Mouse (Mus musculus): ENCODE measurements around the gene Fyb. TPM values are rescaled to one million over a fixed set of nuclear protein-coding genes. Genes with fewer than 3 reads are reported as not detected.

Gene Fyb
- polyA plus RNA-seq, 1 experiment from 2014 or later = 1.6 TPM

DNA sequence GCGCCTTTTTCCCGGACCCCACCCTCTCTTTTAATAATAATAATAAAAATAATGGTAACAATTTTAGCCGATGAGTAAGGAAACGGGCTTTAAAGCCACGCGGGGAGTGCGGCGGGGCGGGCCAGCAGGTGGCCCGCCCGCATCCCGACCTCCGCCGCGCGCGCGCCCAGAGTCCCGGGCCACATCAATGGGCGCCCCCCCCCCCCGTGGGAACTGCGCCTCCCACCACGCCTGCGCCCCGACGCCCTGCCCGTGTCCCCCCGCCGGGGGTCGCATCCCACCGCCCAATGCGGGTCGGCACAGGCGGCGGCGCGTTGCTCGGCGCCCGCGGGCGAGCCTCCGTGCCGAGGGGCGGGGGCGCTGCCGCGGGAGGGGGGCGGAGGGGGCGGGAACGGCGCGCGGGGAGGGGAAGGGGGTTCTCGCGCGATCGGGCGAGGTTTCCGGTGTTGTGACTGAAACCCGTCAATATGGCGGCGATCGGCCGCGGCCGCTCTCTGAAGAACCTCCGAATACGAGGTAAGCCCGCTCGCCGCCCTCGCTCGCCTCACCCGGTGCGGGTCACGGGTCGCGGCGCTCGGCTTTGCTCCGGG is 185.4 kb downstream of the Fyb start, which contains the start of gene Rictor:
Rictor (plus strand) TSS at position 444 of the 590 bp plus-strand sequence.
- 0% methylated on average over 57 of the region's 82 CpGs for WGBS
- peak; percentile 87 for ATAC-seq
- H3K4me3 ChIP-seq (replicated peaks; ENCODE audit: low read length) = peak within 1 kb of the TSS; percentile 92
- H3K9me3 ChIP-seq (ENCODE audit: control insufficient read depth, low read length) = no peaks in the 10 kb centered on the region
- peak within 1 kb of the TSS; percentile 84 for H3K4me2 ChIP-seq (ENCODE audit: low read length)
- H3K36me3 ChIP-seq (ENCODE audit: control insufficient read depth, insufficient read depth) = no peaks in the 10 kb centered on the region
- peak within 1 kb of the TSS; percentile 96 for H3K9ac ChIP-seq (replicated peaks; ENCODE audit: low read depth, low read length)
- peak within 1 kb of the TSS; percentile 94 for H3K27ac ChIP-seq (ENCODE audit: low read length)
- peaks cover 17% of the 10 kb centered on the region for H3K4me1 ChIP-seq (replicated peaks; ENCODE audit: control insufficient read depth, insufficient read depth, low read length)
- H3K27me3 ChIP-seq (replicated peaks; ENCODE audit: control insufficient read depth, insufficient read depth, low read length) = no peaks in the 10 kb centered on the region

DNA sequence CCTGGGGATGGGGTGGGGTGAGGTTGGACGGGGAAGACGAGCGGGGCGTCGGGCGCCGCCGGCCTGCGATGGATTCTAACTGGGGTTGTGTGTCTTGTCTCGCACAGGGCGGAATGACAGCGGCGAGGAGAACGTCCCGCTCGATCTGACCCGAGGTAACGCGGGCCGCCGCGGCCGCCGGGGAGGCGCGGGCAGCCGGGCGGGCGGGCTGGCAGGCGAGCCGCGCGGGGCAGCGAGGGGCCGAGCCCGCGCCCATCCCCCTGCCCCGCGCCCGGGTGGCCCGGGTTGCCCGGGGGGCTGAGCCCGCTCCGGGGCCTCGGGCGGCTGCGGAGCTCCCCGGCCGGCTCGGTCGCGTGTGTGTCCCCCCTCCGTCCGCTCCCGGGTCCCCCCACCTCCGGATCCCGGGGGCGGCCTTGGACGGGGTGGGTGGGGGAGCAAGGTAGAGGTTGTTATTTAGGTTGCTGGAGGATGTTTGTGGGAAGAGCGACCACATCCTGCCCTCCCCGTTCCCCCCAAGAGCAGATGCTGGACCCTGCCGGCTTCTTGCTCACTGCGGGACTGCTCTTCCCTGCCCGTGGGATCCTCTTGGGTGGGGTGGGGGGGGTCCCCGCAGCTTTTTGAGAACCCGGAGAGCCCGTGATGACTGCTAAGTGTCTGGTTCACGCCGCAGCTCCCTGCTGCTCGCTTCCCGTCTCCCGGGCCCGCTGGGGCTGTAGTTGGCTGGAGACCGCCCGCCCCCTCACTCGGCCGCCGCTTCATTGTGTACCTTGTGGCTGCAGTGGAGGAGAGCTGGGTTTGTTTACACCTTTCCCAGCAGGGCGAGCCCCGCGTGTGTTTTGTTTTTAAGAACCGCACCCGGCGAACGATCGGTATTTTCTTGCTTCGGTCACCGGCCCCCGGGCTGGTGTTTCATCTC is 186.1 kb downstream of the Fyb start:
- peak overlapping the region; percentile 66 for H3K4me2 ChIP-seq (ENCODE audit: low read length)
- peak; percentile 78 for ATAC-seq
- H3K4me1 ChIP-seq (replicated peaks; ENCODE audit: control insufficient read depth, insufficient read depth, low read length) = peaks cover 22% of the 10 kb centered on the region
- H3K9ac ChIP-seq (replicated peaks; ENCODE audit: low read depth, low read length) = peak overlapping the region; percentile 96
- H3K27ac ChIP-seq (ENCODE audit: low read length) = peak overlapping the region; percentile 94
- H3K4me3 ChIP-seq (replicated peaks; ENCODE audit: low read length) = peak overlapping the region; percentile 92
- no peaks in the 10 kb centered on the region for H3K9me3 ChIP-seq (ENCODE audit: control insufficient read depth, low read length)
- H3K36me3 ChIP-seq (ENCODE audit: control insufficient read depth, insufficient read depth) = no peaks in the 10 kb centered on the region
- H3K27me3 ChIP-seq (replicated peaks; ENCODE audit: control insufficient read depth, insufficient read depth, low read length) = no peaks in the 10 kb centered on the region
- WGBS = under 1% methylated on average over 77 of the region's 89 CpGs

DNA sequence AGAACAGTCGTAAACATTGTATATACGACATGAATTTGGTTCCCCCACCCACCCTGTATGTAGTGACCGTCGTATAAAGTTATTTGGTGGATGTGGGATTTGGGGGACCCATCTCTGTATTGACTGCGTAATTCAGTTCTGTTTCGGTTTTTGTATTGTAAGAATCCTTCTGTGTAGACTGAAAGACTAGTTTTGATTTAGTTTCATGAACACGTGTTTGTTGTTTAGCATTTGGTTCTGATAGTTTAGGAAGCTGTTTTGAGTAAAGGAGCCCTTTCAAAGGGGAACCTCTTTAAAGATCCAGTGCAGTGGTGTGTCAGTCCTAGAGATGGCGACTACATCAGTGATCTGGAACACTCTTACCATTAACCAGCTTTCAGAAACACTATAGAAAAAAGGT is 187.0 kb downstream of the Fyb start:
- H3K27ac ChIP-seq (ENCODE audit: low read length) = no peak overlapping the region
- no peaks in the 10 kb centered on the region for H3K27me3 ChIP-seq (replicated peaks; ENCODE audit: control insufficient read depth, insufficient read depth, low read length)
- 15% methylated on average over 8 of the region's 8 CpGs for WGBS
- peak overlapping the region; percentile 96 for H3K9ac ChIP-seq (replicated peaks; ENCODE audit: low read depth, low read length)
- no peaks in the 10 kb centered on the region for H3K9me3 ChIP-seq (ENCODE audit: control insufficient read depth, low read length)
- H3K4me2 ChIP-seq (ENCODE audit: low read length) = peak overlapping the region; percentile 66
- H3K4me1 ChIP-seq (replicated peaks; ENCODE audit: control insufficient read depth, insufficient read depth, low read length) = peaks cover 24% of the 10 kb centered on the region
- ATAC-seq = no peak
- no peaks in the 10 kb centered on the region for H3K36me3 ChIP-seq (ENCODE audit: control insufficient read depth, insufficient read depth)
- H3K4me3 ChIP-seq (replicated peaks; ENCODE audit: low read length) = peak overlapping the region; percentile 92

DNA sequence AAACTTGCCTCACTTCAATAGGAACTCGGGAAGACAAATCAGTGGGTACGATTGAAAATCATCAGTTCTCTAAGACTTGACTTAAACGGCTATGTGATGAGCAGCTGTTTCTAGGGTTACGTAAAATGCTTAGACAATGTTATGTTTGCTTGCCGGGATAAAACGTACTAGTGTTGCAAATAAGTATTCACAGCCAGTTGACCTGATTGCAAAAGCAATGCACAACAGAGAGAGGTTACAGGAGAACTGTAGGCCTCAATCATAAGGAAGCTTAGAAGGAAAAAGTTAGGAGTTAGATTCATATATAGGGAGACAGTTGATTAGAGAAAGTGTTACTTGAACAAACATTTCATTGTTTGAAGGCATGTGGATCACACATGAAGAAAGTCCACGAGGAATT is 187.7 kb downstream of the Fyb start:
- no peak overlapping the region for H3K4me3 ChIP-seq (replicated peaks; ENCODE audit: low read length)
- 75% methylated on average over 7 of the region's 7 CpGs for WGBS
- H3K27me3 ChIP-seq (replicated peaks; ENCODE audit: control insufficient read depth, insufficient read depth, low read length) = no peaks in the 10 kb centered on the region
- H3K4me1 ChIP-seq (replicated peaks; ENCODE audit: control insufficient read depth, insufficient read depth, low read length) = peaks cover 24% of the 10 kb centered on the region
- no peak overlapping the region for H3K4me2 ChIP-seq (ENCODE audit: low read length)
- H3K36me3 ChIP-seq (ENCODE audit: control insufficient read depth, insufficient read depth) = no peaks in the 10 kb centered on the region
- ATAC-seq = no peak
- H3K9me3 ChIP-seq (ENCODE audit: control insufficient read depth, low read length) = no peaks in the 10 kb centered on the region
- no peak overlapping the region for H3K9ac ChIP-seq (replicated peaks; ENCODE audit: low read depth, low read length)
- no peak overlapping the region for H3K27ac ChIP-seq (ENCODE audit: low read length)

DNA sequence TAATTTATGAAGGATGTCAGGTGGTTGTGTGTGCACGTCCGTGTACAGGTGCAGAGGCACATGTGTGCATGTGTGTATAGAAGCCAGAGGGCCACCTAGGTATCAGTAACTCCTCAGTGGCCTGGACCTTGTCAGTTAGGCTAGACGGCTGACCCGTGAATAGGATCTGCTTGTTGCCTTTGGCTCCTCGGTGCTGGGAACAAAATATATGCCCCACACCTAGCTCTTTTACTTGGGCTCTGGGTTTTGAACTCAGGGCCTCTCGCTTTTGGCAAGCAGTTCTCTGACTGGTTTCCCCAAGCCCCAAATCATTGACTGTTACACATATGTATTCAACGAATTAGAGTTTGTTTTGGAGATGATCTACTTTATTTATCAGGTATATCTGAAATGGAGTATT is 188.6 kb downstream of the Fyb start:
- Histone ChIP-seq H3K27me3 (replicated peaks; ENCODE audit: control insufficient read depth, insufficient read depth, low read length) (no peaks in the 10 kb centered on the region), H3K9ac (replicated peaks; ENCODE audit: low read depth, low read length) (no peak overlapping the region), H3K9me3 (ENCODE audit: control insufficient read depth, low read length) (no peaks in the 10 kb centered on the region), H3K4me2 (ENCODE audit: low read length) (no peak overlapping the region), H3K4me3 (replicated peaks; ENCODE audit: low read length) (no peak overlapping the region), H3K36me3 (ENCODE audit: control insufficient read depth, insufficient read depth) (no peaks in the 10 kb centered on the region), H3K4me1 (replicated peaks; ENCODE audit: control insufficient read depth, insufficient read depth, low read length) (peaks cover 24% of the 10 kb centered on the region), H3K27ac (ENCODE audit: low read length) (no peak overlapping the region)
- WGBS = 87% methylated on average over 7 of the region's 7 CpGs
- ATAC-seq = no peak

Other genes with a start within 250 kb of the Fyb start
- gene Dab2, start 223.1 kb upstream of the Fyb start, polyA plus RNA-seq (2015; fragmentation: Nextera tagmentation; extraction: Ambion mirVana) = 13.1 and 17.3 TPM in 2 replicates
- gene C9, start 77.5 kb upstream of the Fyb start, polyA plus RNA-seq (2015; fragmentation: Nextera tagmentation; extraction: Ambion mirVana) = not detected in 2 replicates
- gene Rictor, start 185.5 kb downstream of the Fyb start, polyA plus RNA-seq (2015; fragmentation: Nextera tagmentation; extraction: Ambion mirVana) = 61.6 and 67.3 TPM in 2 replicates

Data from forebrain, embryonic 16.5 days (tissue).